Comparison of ENCODE assay signal across 36 mouse cellular contexts in genomic region chr8:95502431-95502830, GRCm38 (mm10). TPM values are rescaled to one million over a fixed set of nuclear protein-coding genes. Genes with fewer than 3 reads are reported as not detected.
DNase-seq lines count a peak whose midpoint lies in the region; ATAC-seq and TF ChIP-seq lines count a peak whose summit lies in the region.
"Had no signal": no experiment of that assay in that cellular context is flagged by ENCODE, and none has a peak within 500 bp of the region (broad histone marks: within the 10 kb centered on the region; RNA-seq: fewer than 3 reads in every experiment).

No protein-coding gene starts in this region.

- H3K27ac ChIP-seq in hindbrain, embryonic 16.5 days (ENCODE audit: low read depth, low read length) = no peak overlapping the region
- no peak overlapping the region for H3K27ac ChIP-seq in hindbrain, embryonic 11.5 days (ENCODE audit: low read depth, low read length)
- H3K27ac ChIP-seq in lung, postnatal 0 days (ENCODE audit: low read length) = no peak overlapping the region
- H3K27ac ChIP-seq: forebrain, embryonic 12.5 days; gastrocnemius, adult 2 months; heart, adult 2 months; heart, embryonic 13.5 days; limb, embryonic 12.5 days; lung, embryonic 15.5 days; macrophage; neural tube, embryonic 15.5 days had no signal

- 77% methylated on average over 7 of the region's 7 CpGs for WGBS in hindbrain, embryonic 16.5 days
- WGBS in hindbrain, embryonic 11.5 days = 85% methylated on average over 7 of the region's 7 CpGs
- WGBS in lung, postnatal 0 days = 66% methylated on average over 7 of the region's 7 CpGs

- intact Hi-C loops in left cerebral cortex, postnatal 25 days (cut with DNase I) = loop anchor here (10.0 kb wide), 1 partner anchor 192 kb away; no protein-coding TSS in a partner anchor

- H3K36me3 ChIP-seq in hindbrain, embryonic 16.5 days (ENCODE audit: control insufficient read depth, insufficient read depth, low read length) = no peaks in the 10 kb centered on the region
- no peaks in the 10 kb centered on the region for H3K36me3 ChIP-seq in hindbrain, embryonic 11.5 days (ENCODE audit: control insufficient read depth, insufficient read depth, low read length)
- no peaks in the 10 kb centered on the region for H3K36me3 ChIP-seq in lung, postnatal 0 days (ENCODE audit: insufficient read depth, low read length)
- H3K36me3 ChIP-seq: forebrain, embryonic 12.5 days; heart, embryonic 13.5 days; limb, embryonic 12.5 days; lung, embryonic 15.5 days; neural tube, embryonic 15.5 days had no signal

- H3K27me3 ChIP-seq in hindbrain, embryonic 16.5 days (replicated peaks; ENCODE audit: control insufficient read depth, insufficient read depth, low read length) = no peaks in the 10 kb centered on the region
- no peaks in the 10 kb centered on the region for H3K27me3 ChIP-seq in hindbrain, embryonic 11.5 days (ENCODE audit: control insufficient read depth, insufficient read depth, low read length)
- H3K27me3 ChIP-seq in lung, postnatal 0 days (replicated peaks; ENCODE audit: insufficient read depth, low read length) = no peaks in the 10 kb centered on the region
- H3K27me3 ChIP-seq: forebrain, embryonic 12.5 days; heart, embryonic 13.5 days; limb, embryonic 12.5 days; lung, embryonic 15.5 days; neural tube, embryonic 15.5 days had no signal

- no peak for TF ChIP-seq EP300 in lung, postnatal 0 days (IDR thresholded peaks at IDR 0.05)

- no peak overlapping the region for H3K9ac ChIP-seq in hindbrain, embryonic 16.5 days (ENCODE audit: low read depth, low read length)
- H3K9ac ChIP-seq in hindbrain, embryonic 11.5 days (ENCODE audit: low read depth, low read length) = no peak overlapping the region
- no peak overlapping the region for H3K9ac ChIP-seq in lung, postnatal 0 days (replicated peaks; ENCODE audit: low read depth)
- H3K9ac ChIP-seq: forebrain, embryonic 12.5 days; forebrain, postnatal 0 days; heart, embryonic 13.5 days; limb, embryonic 12.5 days; lung, embryonic 15.5 days; neural tube, embryonic 15.5 days had no signal

- no peak overlapping the region for H3K4me3 ChIP-seq in hindbrain, embryonic 16.5 days (ENCODE audit: low read length)
- H3K4me3 ChIP-seq in hindbrain, embryonic 11.5 days (ENCODE audit: low read depth, low read length) = no peak overlapping the region
- no peak overlapping the region for H3K4me3 ChIP-seq in lung, postnatal 0 days (ENCODE audit: low read depth, low read length)
- H3K4me3 ChIP-seq: erythroblast, embryonic 14.5 days; forebrain, embryonic 12.5 days; gastrocnemius, adult 2 months; heart, adult 2 months; heart, embryonic 13.5 days; limb, embryonic 12.5 days; lung, embryonic 15.5 days; neural tube, embryonic 15.5 days had no signal

- no peak for DNase-seq in hindbrain, embryonic 11.5 days (ENCODE audit: low spot score)
- peak; percentile 46 for DNase-seq in right cerebral cortex, adult 18-20 months
- DNase-seq in right cerebral cortex, postnatal 4 days = no peak
- DNase-seq in left cerebral cortex, postnatal 25 days (ENCODE audit: low spot score in 2 of 2) = peak; percentile 18 to 71
- DNase-seq in right cerebral cortex, postnatal 25 days = peak; percentile 44
- no peak for DNase-seq in lung, postnatal 0 days (ENCODE audit: low spot score)
- no peak for DNase-seq in thymus, postnatal 25 days
- DNase-seq: adrenal gland, postnatal 14 days; cerebellum, adult 11-12 months; forebrain, postnatal 0 days; gastrocnemius, adult 2 months; gastrocnemius, postnatal 36 days; heart, adult 2 months; heart, postnatal 10 days; kidney, adult 8-10 months; kidney, postnatal 10 days; layer of hippocampus, adult 9-11 months; midbrain, embryonic 14.5 days; retina, postnatal 1 day; spleen, adult 18-20 months; thymus, postnatal 14 days had no signal

- 0 out of 2 replicates have a peak, but pooled peaks cover 3% of the 10 kb centered on the region for H3K9me3 ChIP-seq in hindbrain, embryonic 16.5 days (ENCODE audit: control insufficient read depth, low read length)
- no peaks in the 10 kb centered on the region for H3K9me3 ChIP-seq in hindbrain, embryonic 11.5 days (ENCODE audit: control insufficient read depth, low read length)
- no peaks in the 10 kb centered on the region for H3K9me3 ChIP-seq in lung, postnatal 0 days (ENCODE audit: low read length)
- H3K9me3 ChIP-seq: forebrain, embryonic 12.5 days; heart, embryonic 13.5 days; limb, embryonic 12.5 days; lung, embryonic 15.5 days; neural tube, embryonic 15.5 days had no signal

- ATAC-seq in hindbrain, embryonic 16.5 days = 0 out of 2 replicates have a peak, but pooled peaks have one; percentile 34
- no peak for ATAC-seq in hindbrain, embryonic 11.5 days (ENCODE audit: low FRiP score)
- no peak for ATAC-seq in lung, postnatal 0 days
- ATAC-seq: forebrain, postnatal 0 days; intestine, embryonic 16.5 days had no signal

- TF ChIP-seq CTCF in lung, postnatal 0 days (IDR thresholded peaks at IDR 0.05) = no peak

- no peak overlapping the region for H3K4me2 ChIP-seq in hindbrain, embryonic 16.5 days (ENCODE audit: low read length)
- no peak overlapping the region for H3K4me2 ChIP-seq in hindbrain, embryonic 11.5 days (replicated peaks; ENCODE audit: low read depth, low read length)
- no peak overlapping the region for H3K4me2 ChIP-seq in lung, postnatal 0 days (replicated peaks; ENCODE audit: low read depth, low read length)
- H3K4me2 ChIP-seq: forebrain, embryonic 12.5 days; heart, embryonic 13.5 days; limb, embryonic 12.5 days; lung, embryonic 15.5 days; neural tube, embryonic 15.5 days had no signal

- H3K4me1 ChIP-seq in hindbrain, embryonic 16.5 days (ENCODE audit: control insufficient read depth, insufficient read depth, low read depth, low read length) = no peaks in the 10 kb centered on the region
- H3K4me1 ChIP-seq in hindbrain, embryonic 11.5 days (replicated peaks; ENCODE audit: control insufficient read depth, insufficient read depth, low read length) = no peaks in the 10 kb centered on the region
- H3K4me1 ChIP-seq in lung, postnatal 0 days (ENCODE audit: insufficient read depth, low read depth, low read length) = no peaks in the 10 kb centered on the region
- H3K4me1 ChIP-seq: forebrain, embryonic 12.5 days; limb, embryonic 12.5 days; lung, embryonic 15.5 days; neural tube, embryonic 15.5 days had no signal

RNA-seq across cellular contexts. Expression of gene Csnk2a2, which starts 12.6 kb away (rescaled TPM):
- polyA plus RNA-seq in hindbrain, embryonic 16.5 days (2015; fragmentation: Nextera tagmentation; extraction: Ambion mirVana) = 6.2 and 7.5 TPM in 2 replicates
- polyA plus RNA-seq in hindbrain, embryonic 11.5 days (2014; fragmentation: Nextera tagmentation; extraction: Ambion mirVana) = 14.2 and 19.1 TPM in 2 replicates
- total RNA-seq in left cerebral cortex, postnatal 25 days (2021) = 10 to 100 TPM; 92.1 to 99.1 TPM
- polyA plus RNA-seq in lung, postnatal 0 days (2015; fragmentation: Nextera tagmentation; extraction: Ambion mirVana) = 8.3 and 9.8 TPM in 2 replicates

RNA-seq across cellular contexts. Expression of gene Ccdc113, which starts 31.5 kb away (rescaled TPM):
- 2.4 and 3.4 TPM in 2 replicates for polyA plus RNA-seq in hindbrain, embryonic 16.5 days (2015; fragmentation: Nextera tagmentation; extraction: Ambion mirVana)
- 2.4 and 2.5 TPM in 2 replicates for polyA plus RNA-seq in hindbrain, embryonic 11.5 days (2014; fragmentation: Nextera tagmentation; extraction: Ambion mirVana)
- total RNA-seq in left cerebral cortex, postnatal 25 days (2021) = 1 to 10 TPM; 2.0 to 2.2 TPM
- polyA plus RNA-seq in lung, postnatal 0 days (2015; fragmentation: Nextera tagmentation; extraction: Ambion mirVana) = 13.1 and 18.1 TPM in 2 replicates
- total RNA-seq: gastrocnemius, adult 2 months; gastrocnemius, postnatal 36 days; heart, adult 2 months; hematopoietic stem cell, adult 5-6 weeks; liver, adult 2 months; megakaryocyte-erythroid progenitor cell, adult 5-6 weeks; MEL had no signal
- polyA plus RNA-seq: erythroblast, embryonic 14.5 days; intestine, embryonic 16.5 days; large intestine, adult 2 months; limb, embryonic 12.5 days; liver, adult 2 months; liver, embryonic 16.5 days; macrophage had no signal

Comparison
In these comparisons a context has a peak if more than half of its experiments do, and no peak if none do; other contexts are left out.
1. DNase-seq: peak in right cerebral cortex, adult 18-20 months (single experiment), left cerebral cortex, postnatal 25 days (2 of 2) and right cerebral cortex, postnatal 25 days (single experiment); none in hindbrain, embryonic 11.5 days (single experiment), right cerebral cortex, postnatal 4 days (single experiment), lung, postnatal 0 days (single experiment) and thymus, postnatal 25 days (single experiment).